Mouse (Mus musculus): ENCODE data around the gene Dpp10. TPM values are rescaled to one million over a fixed set of nuclear protein-coding genes. Genes with fewer than 3 reads are reported as not detected.

Dpp10 gene
- polyA plus RNA-seq, 1 experiment from 2014 or later: not detected

GRCm38 (mm10) chr1:124032677-124033076, 12.7 kb downstream of the Dpp10 start:
- no peaks in the 10 kb centered on the region for H3K36me3 ChIP-seq (ENCODE audit: insufficient read depth)
- H3K27me3 ChIP-seq (ENCODE audit: insufficient read depth, low read length): no peaks in the 10 kb centered on the region
- WGBS: 46% methylated on average over 6 of the region's 6 CpGs
- no peak overlapping the region for H3K4me2 ChIP-seq
- no peak overlapping the region for H3K27ac ChIP-seq (ENCODE audit: low read depth)
- no peak overlapping the region for H3K4me3 ChIP-seq (ENCODE audit: low read depth, low read length)
- no peak overlapping the region for H3K9ac ChIP-seq
- ATAC-seq (ENCODE audit: insufficient read depth): no peak
- no peak for DNase-seq
- H3K4me1 ChIP-seq (ENCODE audit: insufficient read depth): no peaks in the 10 kb centered on the region
- TF ChIP-seq CTCF (IDR thresholded peaks at IDR 0.05; ENCODE audit: low read depth): no peak
- no peaks in the 10 kb centered on the region for H3K9me3 ChIP-seq (ENCODE audit: low read depth, low read length)

DNA sequence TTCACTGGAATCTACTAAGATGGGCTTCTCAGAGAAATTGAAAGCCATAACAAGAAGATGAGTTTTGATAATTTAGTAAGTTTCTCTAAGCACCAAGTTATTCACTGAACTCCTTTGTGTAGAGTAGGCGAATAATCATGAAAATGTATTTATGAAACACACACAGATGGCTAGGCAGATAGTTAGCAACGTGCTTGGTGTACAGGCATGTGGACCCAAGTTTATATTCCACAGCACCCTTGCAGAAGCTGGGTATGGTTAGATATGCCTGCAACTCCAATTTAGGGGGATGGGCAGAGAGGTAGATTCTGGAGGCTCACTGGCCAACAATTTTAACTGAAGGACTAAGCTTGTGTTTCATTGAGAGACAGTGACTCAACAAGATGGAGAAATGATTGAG, 13.4 kb downstream of the Dpp10 start:
- H3K4me2 ChIP-seq: no peak overlapping the region
- no peak for TF ChIP-seq CTCF (IDR thresholded peaks at IDR 0.05; ENCODE audit: low read depth)
- no peak for ATAC-seq (ENCODE audit: insufficient read depth)
- no peak overlapping the region for H3K9ac ChIP-seq
- no peaks in the 10 kb centered on the region for H3K36me3 ChIP-seq (ENCODE audit: insufficient read depth)
- 75% methylated on average over 2 of the region's 2 CpGs for WGBS
- H3K4me1 ChIP-seq (ENCODE audit: insufficient read depth): no peaks in the 10 kb centered on the region
- no peaks in the 10 kb centered on the region for H3K9me3 ChIP-seq (ENCODE audit: low read depth, low read length)
- no peaks in the 10 kb centered on the region for H3K27me3 ChIP-seq (ENCODE audit: insufficient read depth, low read length)
- no peak overlapping the region for H3K27ac ChIP-seq (ENCODE audit: low read depth)
- no peak for DNase-seq
- H3K4me3 ChIP-seq (ENCODE audit: low read depth, low read length): no peak overlapping the region

DNA sequence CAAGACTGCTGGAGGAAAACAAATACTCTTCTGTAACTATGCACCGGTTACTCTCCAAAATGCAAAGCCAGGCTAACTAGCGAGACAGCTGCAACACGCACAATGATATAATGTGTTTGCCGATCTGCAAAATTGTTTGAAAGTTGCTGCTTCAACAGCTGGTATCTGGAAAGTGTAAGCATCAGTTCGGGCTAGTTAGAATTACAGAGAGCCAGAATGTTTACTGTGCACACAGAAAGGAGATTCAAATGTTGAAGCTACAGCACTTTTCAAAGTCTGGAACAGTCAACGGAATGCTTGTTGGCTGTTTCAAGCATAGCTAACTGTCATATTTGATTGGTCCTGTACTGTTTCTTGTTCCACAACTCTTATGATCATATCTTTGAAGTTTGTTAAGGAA, 42.6 kb downstream of the Dpp10 start:
- Histone ChIP-seq H3K27me3 (ENCODE audit: insufficient read depth, low read length) (no peaks in the 10 kb centered on the region), H3K9ac (no peak overlapping the region), H3K4me3 (ENCODE audit: low read depth, low read length) (no peak overlapping the region), H3K27ac (ENCODE audit: low read depth) (no peak overlapping the region), H3K4me2 (no peak overlapping the region), H3K4me1 (ENCODE audit: insufficient read depth) (no peaks in the 10 kb centered on the region), H3K36me3 (ENCODE audit: insufficient read depth) (no peaks in the 10 kb centered on the region), H3K9me3 (ENCODE audit: low read depth, low read length) (no peaks in the 10 kb centered on the region)
- WGBS: 50% methylated on average over 6 of the region's 6 CpGs
- ATAC-seq (ENCODE audit: insufficient read depth) (no peak), DNase-seq (no peak)
- TF ChIP-seq CTCF (IDR thresholded peaks at IDR 0.05; ENCODE audit: low read depth): no peak

DNA sequence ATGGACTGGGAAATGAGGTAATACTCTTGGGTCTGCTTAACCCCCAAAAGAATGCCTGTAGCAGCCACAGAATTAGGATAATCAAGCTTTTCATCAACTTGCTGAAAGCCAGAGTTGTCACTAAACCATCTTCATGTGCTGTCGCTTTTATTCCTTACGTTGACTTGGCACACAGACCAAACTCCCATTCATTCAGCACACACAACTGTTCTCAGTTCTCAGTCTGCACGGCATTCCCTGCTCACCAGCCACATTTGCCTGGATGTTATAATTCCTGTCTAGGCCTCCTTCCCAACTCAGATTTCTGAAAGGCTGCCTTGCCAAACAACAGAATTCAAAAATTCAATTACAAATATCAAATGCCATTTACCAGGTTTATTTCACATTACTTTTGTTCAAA, 49.6 kb downstream of the Dpp10 start:
- no peak for TF ChIP-seq CTCF (IDR thresholded peaks at IDR 0.05; ENCODE audit: low read depth)
- Histone ChIP-seq H3K9me3 (ENCODE audit: low read depth, low read length) (no peaks in the 10 kb centered on the region), H3K9ac (no peak overlapping the region), H3K4me3 (ENCODE audit: low read depth, low read length) (no peak overlapping the region), H3K36me3 (ENCODE audit: insufficient read depth) (no peaks in the 10 kb centered on the region), H3K27ac (ENCODE audit: low read depth) (no peak overlapping the region), H3K4me2 (no peak overlapping the region), H3K27me3 (ENCODE audit: insufficient read depth, low read length) (no peaks in the 10 kb centered on the region), H3K4me1 (ENCODE audit: insufficient read depth) (no peaks in the 10 kb centered on the region)
- WGBS: 82% methylated on average over 3 of the region's 3 CpGs
- DNase-seq: no peak
- ATAC-seq (ENCODE audit: insufficient read depth): no peak

DNA sequence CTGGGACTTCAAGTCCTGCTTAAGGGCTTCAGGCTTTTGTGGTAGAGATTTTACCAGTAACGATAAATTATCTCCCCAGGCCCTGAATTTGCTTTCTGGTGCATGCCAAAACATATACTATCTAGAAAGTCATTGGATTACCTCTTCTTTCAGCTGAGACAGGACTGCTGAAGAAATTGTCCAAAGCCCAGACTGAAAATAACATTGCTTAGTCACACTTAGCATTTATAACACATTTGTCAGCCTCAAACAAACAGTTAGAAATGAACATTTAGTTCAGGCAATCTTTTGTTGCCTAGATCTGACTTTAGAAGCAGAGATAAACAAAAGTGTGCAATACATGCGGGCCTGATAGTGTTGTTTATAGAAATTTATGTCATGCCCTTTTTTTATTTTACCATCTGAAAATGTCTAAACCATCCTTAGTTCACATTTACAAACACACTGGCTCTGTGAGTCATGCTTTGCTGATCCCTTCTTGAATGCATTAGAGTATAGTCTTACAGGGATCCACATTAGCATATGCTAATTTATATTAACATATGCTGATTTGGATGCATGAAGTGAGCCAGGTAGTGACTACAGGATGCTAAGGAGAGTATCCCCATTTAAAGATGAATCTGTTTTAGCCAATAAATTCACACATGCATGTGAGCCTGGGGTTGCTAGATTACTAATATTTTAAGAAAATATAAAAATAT, 59.9 kb downstream of the Dpp10 start:
- Histone ChIP-seq H3K4me3 (ENCODE audit: low read depth, low read length) (no peak overlapping the region), H3K9me3 (ENCODE audit: low read depth, low read length) (no peaks in the 10 kb centered on the region), H3K27ac (ENCODE audit: low read depth) (no peak overlapping the region), H3K27me3 (ENCODE audit: insufficient read depth, low read length) (no peaks in the 10 kb centered on the region), H3K36me3 (ENCODE audit: insufficient read depth) (no peaks in the 10 kb centered on the region), H3K9ac (no peak overlapping the region), H3K4me1 (ENCODE audit: insufficient read depth) (no peaks in the 10 kb centered on the region), H3K4me2 (no peak overlapping the region)
- DNase-seq (no peak), ATAC-seq (ENCODE audit: insufficient read depth) (no peak)
- no peak for TF ChIP-seq CTCF (IDR thresholded peaks at IDR 0.05; ENCODE audit: low read depth)
- 59% methylated on average over 2 of the region's 2 CpGs for WGBS

- Histone ChIP-seq H3K9ac (no peak overlapping the region), H3K4me3 (ENCODE audit: low read depth, low read length) (no peak overlapping the region), H3K36me3 (ENCODE audit: insufficient read depth) (no peaks in the 10 kb centered on the region), H3K27ac (ENCODE audit: low read depth) (no peak overlapping the region), H3K9me3 (ENCODE audit: low read depth, low read length) (no peaks in the 10 kb centered on the region), H3K4me2 (no peak overlapping the region), H3K4me1 (ENCODE audit: insufficient read depth) (no peaks in the 10 kb centered on the region), H3K27me3 (ENCODE audit: insufficient read depth, low read length) (no peaks in the 10 kb centered on the region)
- ATAC-seq (ENCODE audit: insufficient read depth) (no peak), DNase-seq (no peak)
- 43% methylated on average over 1 of the region's 1 CpGs for WGBS
- no peak for TF ChIP-seq CTCF (IDR thresholded peaks at IDR 0.05; ENCODE audit: low read depth)
Observed at GRCm38 (mm10) chr1:123978597-123978996, 66.8 kb downstream of the Dpp10 start.

DNA sequence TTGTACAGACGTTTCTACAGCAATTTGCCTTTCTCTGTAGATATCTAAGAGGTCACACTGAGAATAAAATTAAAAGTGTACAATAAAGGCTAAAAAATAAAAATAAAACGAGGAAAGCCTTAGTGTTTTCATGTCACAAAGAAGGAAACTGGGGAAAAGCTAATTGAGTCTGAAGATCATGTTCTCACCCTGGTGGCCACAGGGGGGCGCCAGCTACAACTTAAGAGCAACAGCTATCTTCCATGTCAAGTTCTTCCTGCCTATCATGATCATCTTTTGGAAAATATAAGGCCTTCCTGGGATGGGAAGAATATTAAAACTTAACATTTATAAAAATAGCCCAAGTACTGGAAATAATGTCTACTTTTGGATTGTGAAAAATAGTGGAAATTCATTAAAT, 70.7 kb downstream of the Dpp10 start:
- no peaks in the 10 kb centered on the region for H3K9me3 ChIP-seq (ENCODE audit: low read depth, low read length)
- no peak overlapping the region for H3K27ac ChIP-seq (ENCODE audit: low read depth)
- 20% methylated on average over 3 of the region's 3 CpGs for WGBS
- TF ChIP-seq CTCF (IDR thresholded peaks at IDR 0.05; ENCODE audit: low read depth): peak; percentile 40
- no peaks in the 10 kb centered on the region for H3K27me3 ChIP-seq (ENCODE audit: insufficient read depth, low read length)
- H3K4me1 ChIP-seq (ENCODE audit: insufficient read depth): no peaks in the 10 kb centered on the region
- no peaks in the 10 kb centered on the region for H3K36me3 ChIP-seq (ENCODE audit: insufficient read depth)
- H3K9ac ChIP-seq: no peak overlapping the region
- peak; percentile 51 for DNase-seq
- no peak overlapping the region for H3K4me2 ChIP-seq
- no peak overlapping the region for H3K4me3 ChIP-seq (ENCODE audit: low read depth, low read length)
- ATAC-seq (ENCODE audit: insufficient read depth): no peak
